Mouse (Mus musculus) c-Kit-negative CD71-positive TER-119-positive erythroid progenitor cells, embryonic 14.5 days (primary cell): Measurements from ENCODE around the gene Ggt1.
A peak's percentile ranks its signal among the peaks of the same experiment; 100 is the strongest.
"Not testable (repeated sequence)": the region's sequence is repeated elsewhere in the genome, so short reads cannot be mapped to it uniquely, and the experiment has no call there.

Experiments used
- DNase-seq: peaks from one replicate; pipeline ENCODE4 v3.0.0-alpha.2; 2013; ENCODE audit warnings: low read depth, low spot score

The Ggt1 gene

DNA sequence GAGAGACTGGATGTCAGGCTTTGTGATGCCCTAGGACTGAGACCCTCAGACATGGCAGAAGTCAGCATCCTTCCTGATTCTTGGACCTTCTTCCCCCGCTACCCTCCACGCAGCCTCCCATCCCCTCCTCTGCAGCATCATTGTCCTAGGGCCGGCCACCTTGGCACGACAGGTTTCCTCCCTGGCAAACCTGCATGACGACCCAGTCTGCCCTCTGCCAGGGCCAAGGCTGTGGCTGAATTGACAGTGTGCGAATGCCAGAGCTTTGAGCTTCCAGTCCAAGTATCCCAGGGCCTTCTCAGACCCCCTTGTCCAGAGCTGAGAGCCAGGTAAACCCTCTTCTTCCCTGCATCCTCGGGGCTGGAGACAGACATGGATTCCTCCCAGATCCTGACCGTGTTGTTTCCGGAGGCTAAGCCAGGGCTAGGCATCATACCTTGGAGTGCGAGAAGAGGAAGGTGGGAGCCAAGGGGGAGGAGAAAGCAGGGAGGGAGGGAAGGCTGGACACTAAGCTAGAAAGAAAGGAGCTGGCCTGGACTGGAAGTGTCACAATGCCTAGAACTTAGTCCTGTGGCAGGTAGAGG is at the start of gene Ggt1:
Ggt1 (plus strand) TSS at position 534 of the 584 bp plus-strand sequence.
- no peak for DNase-seq

DNA sequence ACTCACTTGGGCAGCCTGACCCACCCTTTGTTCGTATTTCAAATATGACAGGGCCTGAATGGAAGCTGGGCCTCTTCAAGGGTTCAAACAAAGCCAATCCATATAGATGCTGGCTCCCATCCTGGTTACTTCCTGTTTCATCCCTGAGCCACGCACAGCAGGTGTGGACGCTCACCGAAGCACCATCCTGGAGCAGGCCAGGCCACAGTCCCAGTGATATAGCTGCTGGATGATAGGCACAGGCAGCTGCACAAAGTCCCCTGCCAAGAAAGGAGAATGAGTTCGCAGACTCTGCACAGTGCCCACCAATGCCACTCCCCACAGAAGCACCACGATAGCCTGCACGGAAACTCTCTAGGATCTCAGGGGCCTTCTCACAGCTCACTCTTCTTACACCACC is 49.5 kb upstream of the Ggt1 start:
- DNase-seq, result no peak

DNA sequence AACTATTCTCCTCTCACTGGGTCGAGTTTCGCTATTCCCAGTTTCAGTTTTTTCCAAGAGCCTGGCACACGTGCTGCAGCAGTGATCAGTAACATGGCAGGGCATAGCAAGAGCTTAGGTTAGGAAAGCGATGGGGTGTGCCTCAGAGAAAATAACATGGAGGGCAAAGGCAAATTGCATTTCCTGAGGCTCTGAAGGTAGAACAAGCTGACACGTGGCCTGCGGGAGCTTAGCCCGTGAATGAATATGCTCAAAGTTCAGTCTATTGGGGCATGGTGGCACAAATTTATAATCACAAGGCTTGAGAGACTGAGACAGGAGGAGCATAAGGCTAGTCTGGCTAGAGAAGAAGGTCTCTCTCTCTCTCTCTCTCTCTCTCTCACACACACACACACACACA is 48.6 kb upstream of the Ggt1 start:
- no peak for DNase-seq

GRCm38 (mm10) chr10:75513306-75514067 is 47.9 kb upstream of the Ggt1 start:
- no peak for DNase-seq

DNA sequence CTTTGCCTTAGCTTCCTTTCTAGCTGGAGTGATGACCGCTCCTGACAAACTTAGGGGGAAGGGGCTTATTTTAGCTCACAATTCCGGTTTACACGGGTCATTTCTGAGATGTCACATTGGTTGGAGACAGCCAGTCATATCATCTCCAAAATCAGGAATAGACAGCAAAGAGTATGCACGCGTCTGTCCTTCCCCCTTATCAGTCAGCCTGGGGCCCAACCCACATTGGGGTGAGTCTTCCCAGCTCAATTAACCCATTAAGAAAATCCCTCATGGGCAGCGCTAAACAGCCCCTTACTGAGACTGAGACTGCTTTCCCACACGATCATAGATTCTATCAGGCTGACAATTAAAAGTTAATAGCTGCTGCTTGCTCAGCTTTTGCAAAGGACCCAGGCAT is 47.0 kb upstream of the Ggt1 start:
- DNase-seq, result peak; percentile 60

- peak; percentile 81 for DNase-seq
These were observed 46.0 kb upstream of the Ggt1 start for GRCm38 (mm10) chr10:75515216-75516037.

- peak; percentile 40 for DNase-seq
These were observed 45.2 kb upstream of the Ggt1 start for GRCm38 (mm10) chr10:75516038-75516723.

- no peak for DNase-seq
These were observed 44.7 kb upstream of the Ggt1 start for GRCm38 (mm10) chr10:75516724-75517072.

DNA sequence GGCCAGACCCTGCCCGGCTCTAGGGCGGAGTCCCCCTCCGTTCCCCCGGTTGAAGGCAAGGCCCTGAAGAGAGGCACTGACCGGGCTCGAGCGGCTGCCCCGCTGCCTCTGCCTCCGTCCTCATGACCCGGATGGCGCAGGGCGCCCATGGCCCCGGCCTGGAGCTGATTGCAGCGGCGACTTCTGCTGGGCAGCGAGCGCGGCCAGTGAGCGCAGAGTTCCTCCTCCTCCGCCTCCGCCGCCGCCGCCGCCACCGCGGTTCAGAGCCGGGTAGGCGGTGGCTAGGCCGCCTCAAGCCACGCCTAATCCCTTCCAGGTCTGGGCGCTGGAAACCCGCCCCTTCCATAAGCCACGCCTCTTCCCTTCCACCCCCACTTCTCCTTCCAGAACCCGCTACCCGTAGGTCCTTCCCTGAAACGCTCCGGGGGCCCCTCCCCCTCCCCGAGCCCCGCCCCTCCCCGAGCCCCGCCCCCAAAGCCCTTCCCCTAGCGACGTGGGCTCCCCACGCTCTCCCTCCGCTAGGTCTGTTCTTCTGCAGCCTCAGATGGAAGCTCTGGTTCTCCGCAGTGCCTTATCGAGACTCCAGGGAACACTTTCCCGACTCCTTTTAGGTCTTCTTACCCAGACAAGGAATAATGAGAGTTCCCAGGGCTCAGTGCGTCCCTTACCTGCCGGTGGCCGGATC is 44.2 kb upstream of the Ggt1 start, which contains the start of gene Snrpd3:
Snrpd3 (plus strand) TSS at position 479 of the 685 bp plus-strand sequence.
- peak; percentile 96 for DNase-seq

DNA sequence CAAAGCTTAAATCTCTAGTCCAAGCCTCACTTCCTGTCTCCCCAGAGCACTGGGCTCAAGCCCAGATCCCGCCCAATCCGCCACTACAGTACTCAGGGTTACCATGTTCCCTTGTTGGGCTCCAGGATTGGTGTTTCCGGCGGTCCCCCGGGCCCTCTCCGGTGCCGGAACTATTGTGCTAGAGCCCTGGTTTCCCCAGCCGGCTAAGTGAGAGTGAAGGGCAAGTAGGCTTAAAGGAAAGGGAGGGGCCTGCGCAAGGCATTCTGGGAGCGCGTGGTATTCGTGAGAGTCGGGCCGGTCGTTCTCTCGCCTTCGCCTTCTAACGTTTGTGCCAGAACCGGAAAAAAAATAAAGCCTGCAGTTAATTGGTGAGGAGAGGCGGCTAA is 43.7 kb upstream of the Ggt1 start, which contains the start of gene Gucd1:
Gucd1 (minus strand) TSS at position 215 of the 386 bp plus-strand sequence.
- DNase-seq, result peak; percentile 92

- DNase-seq, result no peak
These were observed 40.8 kb upstream of the Ggt1 start for GRCm38 (mm10) chr10:75520581-75520980.

- no peak for DNase-seq
These were observed 39.8 kb upstream of the Ggt1 start for GRCm38 (mm10) chr10:75521643-75522042.

GRCm38 (mm10) chr10:75525450-75525849 is 36.0 kb upstream of the Ggt1 start:
- DNase-seq, result not testable (repeated sequence)

DNA sequence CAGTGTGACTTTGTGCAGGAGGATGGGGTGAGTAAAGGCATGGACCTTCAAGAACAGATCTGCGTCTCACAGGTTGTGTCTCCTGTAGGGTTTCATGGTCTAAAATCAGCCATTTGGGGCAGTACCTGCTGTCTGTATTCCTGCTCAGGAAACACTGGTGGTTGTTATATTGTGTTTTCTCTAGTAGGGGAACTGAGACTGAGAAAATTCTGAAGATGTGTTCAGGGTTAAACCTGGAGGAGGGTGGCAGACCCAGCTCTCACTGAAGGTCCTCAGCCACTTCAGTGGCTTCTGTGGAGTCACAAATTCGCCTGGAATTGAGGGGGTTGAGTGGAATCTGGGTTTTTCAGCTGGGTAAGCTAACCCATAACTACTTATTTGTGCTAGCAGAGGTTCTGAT is 31.1 kb upstream of the Ggt1 start:
- no peak for DNase-seq

DNA sequence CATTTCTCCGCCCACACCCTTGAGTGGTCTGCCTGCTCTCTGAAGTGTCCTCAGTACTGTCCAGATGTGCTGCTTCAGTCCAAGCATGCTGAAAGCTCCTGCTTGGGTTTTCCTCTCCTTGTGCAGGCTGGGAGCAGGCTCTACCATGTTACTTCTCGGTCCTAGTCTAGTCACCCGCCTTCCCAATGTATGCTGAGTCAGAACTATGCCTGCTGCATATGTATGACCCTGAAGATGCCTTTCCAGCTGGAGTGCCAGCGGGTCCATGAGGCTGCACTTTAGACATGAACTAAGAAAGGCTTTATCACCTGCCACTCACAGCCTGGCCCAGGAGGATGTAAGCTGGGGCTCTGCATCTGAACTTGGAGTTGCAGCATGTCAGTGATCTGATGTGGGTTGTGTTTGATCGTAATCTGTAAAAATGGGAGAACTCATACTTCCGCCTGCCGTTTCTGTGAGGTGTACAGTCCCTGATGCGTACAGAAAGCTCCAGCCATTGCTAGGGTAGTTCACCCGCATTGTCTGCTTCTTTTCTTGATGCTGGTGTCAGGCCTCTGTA is 29.8 kb upstream of the Ggt1 start:
- DNase-seq, result no peak

GRCm38 (mm10) chr10:75534216-75534615 is 27.2 kb upstream of the Ggt1 start:
- DNase-seq, result no peak

DNA sequence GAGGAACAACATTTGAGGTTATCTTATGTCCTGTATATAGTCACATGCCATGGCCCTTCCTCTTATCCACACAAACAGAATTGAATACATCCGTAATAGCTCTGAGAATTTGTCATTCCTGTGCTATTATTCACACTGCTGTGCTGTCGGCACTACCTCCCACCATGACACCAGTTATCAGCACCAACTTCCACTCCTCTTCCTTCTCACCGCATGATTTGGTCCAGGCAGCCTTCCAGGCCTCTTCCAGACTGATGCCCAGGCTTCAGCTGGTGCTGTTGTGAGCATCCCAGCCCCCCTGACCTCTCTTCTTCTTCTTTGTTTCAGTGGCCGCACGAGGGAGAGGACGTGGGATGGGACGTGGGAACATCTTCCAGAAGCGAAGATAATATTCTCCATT is 26.5 kb upstream of the Ggt1 start:
- DNase-seq, result no peak

DNA sequence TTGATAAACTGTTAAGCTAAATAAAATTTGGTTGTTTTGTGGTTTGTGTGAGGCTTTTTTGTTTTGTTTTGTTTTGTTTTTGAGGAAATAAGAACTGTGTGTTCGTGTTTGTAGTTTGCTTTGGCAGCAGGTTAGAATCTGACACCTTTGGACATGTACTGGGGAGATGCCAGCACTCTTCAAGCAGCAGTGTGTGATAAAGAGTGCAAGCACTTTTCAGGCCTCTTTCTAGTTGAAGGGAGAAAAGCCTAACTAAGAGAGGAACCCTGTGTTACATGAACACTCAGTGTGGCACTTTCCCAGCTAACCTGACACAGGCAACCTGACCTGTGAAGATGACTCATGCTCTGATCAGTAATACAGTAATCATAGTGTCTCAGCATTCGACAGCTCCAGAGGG is 26.0 kb upstream of the Ggt1 start:
- no peak for DNase-seq

GRCm38 (mm10) chr10:75536123-75536522 is 25.3 kb upstream of the Ggt1 start:
- DNase-seq, result no peak

DNA sequence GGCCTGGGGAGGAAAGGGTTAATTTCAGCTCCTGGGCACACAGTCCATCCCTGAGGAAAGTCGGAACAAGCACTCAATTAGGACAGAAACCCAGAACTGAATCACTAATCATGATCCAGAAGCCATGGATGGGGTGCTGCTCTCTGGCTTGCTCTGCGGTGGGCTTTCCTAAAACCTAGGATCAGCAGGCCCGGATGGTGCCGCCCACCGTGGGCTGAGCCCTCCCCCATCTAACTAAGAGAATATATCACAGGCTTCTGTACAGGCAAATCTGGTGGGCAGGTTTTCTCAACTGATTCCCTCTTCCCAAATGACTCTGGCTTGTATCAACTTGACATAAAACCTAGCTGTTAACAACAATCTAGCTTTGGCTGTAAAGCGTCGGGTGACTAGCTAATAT is 13.5 kb upstream of the Ggt1 start:
- no peak for DNase-seq

DNA sequence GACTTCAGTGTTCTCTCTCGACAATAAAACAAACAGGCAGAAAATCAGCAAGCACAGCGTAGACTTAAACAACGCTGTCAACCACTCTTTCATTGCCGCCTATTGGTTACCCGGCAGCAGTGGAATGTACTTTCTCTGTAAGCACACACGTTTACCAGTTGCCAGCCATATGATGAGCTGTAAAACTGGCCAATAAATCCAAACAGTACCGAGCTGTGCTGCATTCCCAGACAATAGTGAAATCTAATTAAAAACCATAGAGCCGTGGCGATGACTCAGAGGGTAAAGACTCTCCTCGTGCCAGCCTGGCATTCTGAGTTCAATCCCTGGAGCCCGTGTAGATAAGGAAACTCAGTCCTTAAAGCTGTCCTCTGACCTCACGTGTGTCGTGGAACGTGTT is 12.9 kb upstream of the Ggt1 start:
- DNase-seq, result no peak
